In the genomic region with DNA sequence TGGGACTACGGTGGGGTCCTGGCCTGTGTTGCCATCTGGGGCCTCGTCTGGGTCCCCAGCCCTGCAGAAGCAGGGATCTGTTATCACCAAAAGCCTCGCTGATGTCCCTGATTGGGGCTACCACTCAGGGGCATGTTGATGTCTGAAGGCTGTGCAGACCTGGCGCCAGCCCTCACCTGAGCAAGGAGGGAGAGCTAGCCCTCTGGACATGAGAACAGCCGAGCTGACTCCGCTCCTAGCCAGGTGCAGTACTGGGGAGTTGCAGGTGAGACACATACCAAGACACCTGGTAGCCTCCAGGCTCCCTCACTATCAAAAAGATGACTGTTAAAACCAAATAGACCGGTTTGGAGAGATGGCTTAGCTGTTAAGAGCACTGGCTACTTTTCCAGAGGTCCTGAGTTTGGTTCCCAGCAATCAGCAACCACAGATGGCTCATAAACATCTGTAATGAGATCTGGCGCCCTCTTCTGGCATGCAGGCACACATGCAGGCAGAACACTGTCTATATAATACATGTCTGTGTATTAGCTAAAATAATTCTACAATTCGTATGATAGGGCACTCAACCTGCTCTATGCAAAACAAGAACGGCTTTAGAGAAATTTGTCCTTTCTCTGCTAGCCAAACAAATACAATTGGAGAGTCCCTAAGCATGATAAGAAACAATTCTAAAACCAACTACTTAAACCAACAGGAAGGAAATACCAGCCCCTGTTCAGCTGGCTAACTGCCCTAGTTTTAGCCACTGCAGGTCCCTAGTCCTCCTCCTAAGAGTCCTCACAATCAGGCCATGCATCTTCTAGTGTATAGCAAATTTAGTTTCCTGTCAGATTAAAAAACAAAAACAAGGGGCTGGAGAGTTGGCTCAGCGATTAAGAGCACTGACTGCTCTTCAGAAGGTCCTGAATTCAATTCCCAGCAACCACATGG, we compare ENCODE assay signal across 9 mouse cellular contexts. TPM values are rescaled to one million over a fixed set of nuclear protein-coding genes. Genes with fewer than 3 reads are reported as not detected.
A peak's percentile ranks its signal among the peaks of the same experiment; 100 is the strongest.
DNase-seq lines count a peak whose midpoint lies in the region; ATAC-seq and TF ChIP-seq lines count a peak whose summit lies in the region.
"Had no signal": no experiment of that assay in that cellular context is flagged by ENCODE, and none has a peak within 500 bp of the region (broad histone marks: within the 10 kb centered on the region; RNA-seq: fewer than 3 reads in every experiment).

No protein-coding gene starts in this region.

- TF ChIP-seq EP300 in liver, postnatal 0 days (IDR thresholded peaks at IDR 0.05; ENCODE audit: low read depth), result no peak

- no peak overlapping the region for H3K4me3 ChIP-seq in intestine, postnatal 0 days (ENCODE audit: low read depth, low read length)
- H3K4me3 ChIP-seq in intestine, embryonic 15.5 days (replicated peaks), result no peak overlapping the region
- H3K4me3 ChIP-seq in liver, postnatal 0 days (ENCODE audit: low read depth, low read length), result no peak overlapping the region
- H3K4me3 ChIP-seq in forebrain, embryonic 10.5 days, result no peak overlapping the region

- no peaks in the 10 kb centered on the region for H3K4me1 ChIP-seq in intestine, postnatal 0 days (replicated peaks; ENCODE audit: control insufficient read depth, insufficient read depth, low read length)
- no peaks in the 10 kb centered on the region for H3K4me1 ChIP-seq in intestine, embryonic 15.5 days (replicated peaks)
- no peaks in the 10 kb centered on the region for H3K4me1 ChIP-seq in liver, postnatal 0 days (ENCODE audit: insufficient read depth)
- H3K4me1 ChIP-seq in forebrain, embryonic 10.5 days, result no peaks in the 10 kb centered on the region

- H3K36me3 ChIP-seq in intestine, postnatal 0 days (ENCODE audit: control insufficient read depth, insufficient read depth), result no peaks in the 10 kb centered on the region
- no peaks in the 10 kb centered on the region for H3K36me3 ChIP-seq in intestine, embryonic 15.5 days
- H3K36me3 ChIP-seq in liver, postnatal 0 days (replicated peaks; ENCODE audit: insufficient read depth, low read length), result no peaks in the 10 kb centered on the region
- H3K36me3 ChIP-seq in forebrain, embryonic 10.5 days (replicated peaks), result no peaks in the 10 kb centered on the region

- H3K9me3 ChIP-seq in intestine, postnatal 0 days (ENCODE audit: control insufficient read depth), result 0 out of 2 replicates have a peak, but pooled peaks cover 2% of the 10 kb centered on the region
- no peaks in the 10 kb centered on the region for H3K9me3 ChIP-seq in intestine, embryonic 15.5 days
- no peaks in the 10 kb centered on the region for H3K9me3 ChIP-seq in liver, postnatal 0 days (ENCODE audit: low read length)
- H3K9me3 ChIP-seq in forebrain, embryonic 10.5 days, result no peaks in the 10 kb centered on the region

- H3K27me3 ChIP-seq in intestine, postnatal 0 days (replicated peaks; ENCODE audit: control insufficient read depth, insufficient read depth, low read length), result no peaks in the 10 kb centered on the region
- no peaks in the 10 kb centered on the region for H3K27me3 ChIP-seq in intestine, embryonic 15.5 days (replicated peaks)
- H3K27me3 ChIP-seq in liver, postnatal 0 days (ENCODE audit: insufficient read depth, low read length), result no peaks in the 10 kb centered on the region
- H3K27me3 ChIP-seq in forebrain, embryonic 10.5 days (ENCODE audit: poor library complexity, severe bottlenecking), result no peaks in the 10 kb centered on the region

- peak; percentile 72 for DNase-seq in A20 (ENCODE audit: low read depth, low spot score)
- DNase-seq in ES-CJ7 (ENCODE audit: low read depth, low spot score), result peak; percentile 71
- peak; percentile 31 for DNase-seq in liver, postnatal 0 days
- no peak for DNase-seq in ovary, adult 18-20 months (ENCODE audit: low spot score)
- no peak for DNase-seq in cerebellum, adult 11 months
- no peak for DNase-seq in forebrain, embryonic 10.5 days (ENCODE audit: extremely low spot score, low spot score)
- DNase-seq: gastrocnemius, postnatal 25 days had no signal

- no peak overlapping the region for H3K4me2 ChIP-seq in intestine, postnatal 0 days (replicated peaks; ENCODE audit: low read depth)
- no peak overlapping the region for H3K4me2 ChIP-seq in intestine, embryonic 15.5 days (replicated peaks)
- no peak overlapping the region for H3K4me2 ChIP-seq in liver, postnatal 0 days (ENCODE audit: low read depth, low read length)

- H3K27ac ChIP-seq in intestine, postnatal 0 days (ENCODE audit: low read depth, low read length), result no peak overlapping the region
- H3K27ac ChIP-seq in intestine, embryonic 15.5 days, result no peak overlapping the region
- H3K27ac ChIP-seq in liver, postnatal 0 days (ENCODE audit: low read depth), result no peak overlapping the region
- no peak overlapping the region for H3K27ac ChIP-seq in forebrain, embryonic 10.5 days

- peak; percentile 62 for TF ChIP-seq CTCF in intestine, postnatal 0 days (IDR thresholded peaks at IDR 0.05; ENCODE audit: low read depth)
- peak; percentile 66 for TF ChIP-seq CTCF in liver, postnatal 0 days (IDR thresholded peaks at IDR 0.05; ENCODE audit: low read depth)

- H3K9ac ChIP-seq in intestine, postnatal 0 days (ENCODE audit: low read depth, low read length), result no peak overlapping the region
- H3K9ac ChIP-seq in intestine, embryonic 15.5 days, result no peak overlapping the region
- no peak overlapping the region for H3K9ac ChIP-seq in liver, postnatal 0 days (replicated peaks)

- WGBS in intestine, postnatal 0 days, result 73% methylated on average over 11 of the region's 11 CpGs
- WGBS in intestine, embryonic 15.5 days, result 74% methylated on average over 11 of the region's 11 CpGs
- WGBS in liver, postnatal 0 days (ENCODE audit: insufficient replicate concordance), result 65% methylated on average over 11 of the region's 11 CpGs
- 76% methylated on average over 11 of the region's 11 CpGs for WGBS in forebrain, embryonic 10.5 days

- no peak for ATAC-seq in intestine, postnatal 0 days
- no peak for ATAC-seq in intestine, embryonic 15.5 days
- ATAC-seq in liver, postnatal 0 days, result no peak

RNA-seq across cellular contexts. Expression of a gene that starts 12.0 kb away (rescaled TPM):
- 1.3 and 1.4 TPM in 2 replicates for polyA plus RNA-seq in intestine, postnatal 0 days (2015; fragmentation: Nextera tagmentation; extraction: Ambion mirVana)
- polyA plus RNA-seq in intestine, embryonic 15.5 days (2015; fragmentation: Nextera tagmentation; extraction: Ambion mirVana), result 1.4 and 1.8 TPM in 2 replicates
- not detected in 2 replicates for polyA plus RNA-seq in liver, postnatal 0 days (2015; fragmentation: Nextera tagmentation; extraction: Ambion mirVana)
- polyA plus RNA-seq in forebrain, embryonic 10.5 days (2016; fragmentation: Nextera tagmentation; extraction: Ambion mirVana), result 0.64 and 1.1 TPM in 2 replicates

RNA-seq across cellular contexts. Expression of a gene that starts 42.0 kb away (rescaled TPM):
- 13.2 and 15.0 TPM in 2 replicates for polyA plus RNA-seq in intestine, postnatal 0 days (2015; fragmentation: Nextera tagmentation; extraction: Ambion mirVana)
- 24.0 and 28.0 TPM in 2 replicates for polyA plus RNA-seq in intestine, embryonic 15.5 days (2015; fragmentation: Nextera tagmentation; extraction: Ambion mirVana)
- polyA plus RNA-seq in liver, postnatal 0 days (2015; fragmentation: Nextera tagmentation; extraction: Ambion mirVana), result 6.4 and 6.9 TPM in 2 replicates
- 21.6 and 22.3 TPM in 2 replicates for polyA plus RNA-seq in forebrain, embryonic 10.5 days (2016; fragmentation: Nextera tagmentation; extraction: Ambion mirVana)

Comparison
In these comparisons a context has a peak if more than half of its experiments do, and no peak if none do; other contexts are left out.
1. DNase-seq: peak in A20 (single experiment), ES-CJ7 (single experiment) and liver, postnatal 0 days (single experiment); none in ovary, adult 18-20 months (single experiment), cerebellum, adult 11 months (single experiment) and forebrain, embryonic 10.5 days (single experiment).